Mouse (Mus musculus): Measurements from ENCODE around the gene Cct2. TPM values are rescaled to one million over a fixed set of nuclear protein-coding genes. Genes with fewer than 3 reads are reported as not detected.

The Cct2 gene
- 249 TPM for total RNA-seq (2023)

GRCm38 (mm10) chr10:117063254-117064021, at the start of gene Cct2:
Cct2 (minus strand) TSS chr10:117063814.

GRCm38 (mm10) chr10:117045175-117046056, 18.2 kb downstream of the Cct2 start, which contains the start of gene Lrrc10:
Lrrc10 (plus strand) TSS chr10:117045341.

Other genes with a start within 250 kb of the Cct2 start
- not detected for gene Myrfl, start 166.9 kb downstream of the Cct2 start, total RNA-seq (2023)
- gene Rab3ip, start 113.0 kb downstream of the Cct2 start, total RNA-seq (2023) = 103 TPM
- gene Gm10271, start 91.2 kb downstream of the Cct2 start, total RNA-seq (2023) = not detected
- gene Best3, start 77.5 kb downstream of the Cct2 start, total RNA-seq (2023) = not detected
- gene Lrrc10, start 18.5 kb downstream of the Cct2 start, total RNA-seq (2023) = not detected
- gene Frs2, start 84.7 kb upstream of the Cct2 start, total RNA-seq (2023) = 26.1 TPM
- gene Yeats4, start 160.7 kb upstream of the Cct2 start, total RNA-seq (2023) = 98.7 TPM
- not detected for gene 9530003J23Rik, start 174.9 kb upstream of the Cct2 start, total RNA-seq (2023)
- 48.6 TPM for gene Lyz2, start 218.5 kb upstream of the Cct2 start, total RNA-seq (2023)
- gene Lyz1, start 229.1 kb upstream of the Cct2 start, total RNA-seq (2023) = 7.5 TPM

Measured in CD8-positive naive resting alpha-beta T cell, adult 57 days (primary cell).